Mouse (Mus musculus): ENCODE results near the gene Pam. TPM values are rescaled to one million over a fixed set of nuclear protein-coding genes. Genes with fewer than 3 reads are reported as not detected.
"Not testable (repeated sequence)": the region's sequence is repeated elsewhere in the genome, so short reads cannot be mapped to it uniquely, and the experiment has no call there.

The Pam gene
- polyA plus RNA-seq, 1 experiment from 2014 or later: 22.3 TPM

DNA sequence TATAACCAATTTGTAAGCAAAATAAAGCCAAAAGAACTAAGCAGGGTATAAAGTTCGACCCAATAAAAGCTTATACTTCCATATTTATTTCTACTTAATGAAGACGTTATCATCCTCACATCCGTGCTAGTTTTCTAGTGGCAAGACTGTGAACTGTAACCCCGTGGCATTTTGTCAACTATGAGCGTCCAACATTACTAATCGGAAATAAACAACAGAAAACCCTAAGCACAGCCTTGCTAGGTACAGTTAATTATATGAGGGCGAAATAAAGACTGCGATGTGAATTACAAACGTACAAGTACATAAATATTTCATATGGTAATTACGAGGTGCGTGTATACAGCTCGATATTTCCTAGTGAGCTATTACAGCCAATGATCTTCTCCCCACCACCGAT, 119.4 kb downstream of the Pam start:
- Histone ChIP-seq H3K27ac (ENCODE audit: low read depth, low read length) (peak overlapping the region; percentile 90), H3K27me3 (replicated peaks; ENCODE audit: control insufficient read depth, insufficient read depth, low read length) (no peaks in the 10 kb centered on the region), H3K4me2 (ENCODE audit: low read length) (peak overlapping the region; percentile 78), H3K9me3 (ENCODE audit: control insufficient read depth, low read length) (no peaks in the 10 kb centered on the region), H3K9ac (ENCODE audit: low read depth, low read length) (peak overlapping the region; percentile 85; the same call in 1 of the 2 replicates), H3K4me1 (ENCODE audit: control insufficient read depth, insufficient read depth, low read depth, low read length) (peaks cover 4% of the 10 kb centered on the region; the same call in 1 of the 2 replicates), H3K36me3 (ENCODE audit: control insufficient read depth, insufficient read depth, low read length) (no peaks in the 10 kb centered on the region), H3K4me3 (ENCODE audit: low read length) (peak overlapping the region; percentile 71)
- no peak for ATAC-seq
- whole genome bisulfite sequencing: 37% methylated on average over 13 of the region's 13 CpGs

DNA sequence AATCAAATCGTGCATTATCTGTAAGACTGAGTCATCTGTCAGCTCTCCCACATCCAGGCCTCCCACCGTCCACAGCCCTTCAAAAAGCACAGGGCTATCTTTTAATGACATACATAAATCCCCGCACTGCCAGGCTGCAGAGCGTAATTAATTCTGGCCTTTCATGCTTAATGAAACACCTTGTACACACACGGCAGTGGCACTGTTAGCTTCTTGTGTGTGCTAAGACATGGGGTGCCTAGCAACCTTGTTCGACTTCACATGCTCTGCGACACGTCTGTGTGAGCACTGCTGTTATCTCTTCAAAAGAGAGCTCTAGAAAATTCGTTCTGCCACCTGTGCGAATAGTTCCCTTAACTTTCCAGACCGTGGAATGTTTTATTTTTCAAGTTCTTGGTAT, 120.5 kb downstream of the Pam start:
- peak overlapping the region; percentile 30 for H3K4me2 ChIP-seq (ENCODE audit: low read length)
- 43% methylated on average over 11 of the region's 11 CpGs for WGBS
- H3K4me3 ChIP-seq (ENCODE audit: low read length): no peak overlapping the region
- H3K4me1 ChIP-seq (ENCODE audit: control insufficient read depth, insufficient read depth, low read depth, low read length): peaks cover 4% of the 10 kb centered on the region; the same call in 1 of the 2 replicates
- H3K9me3 ChIP-seq (ENCODE audit: control insufficient read depth, low read length): no peaks in the 10 kb centered on the region
- no peaks in the 10 kb centered on the region for H3K36me3 ChIP-seq (ENCODE audit: control insufficient read depth, insufficient read depth, low read length)
- H3K9ac ChIP-seq (ENCODE audit: low read depth, low read length): peak overlapping the region; percentile 29; the same call in 1 of the 2 replicates
- H3K27ac ChIP-seq (ENCODE audit: low read depth, low read length): no peak overlapping the region
- H3K27me3 ChIP-seq (replicated peaks; ENCODE audit: control insufficient read depth, insufficient read depth, low read length): no peaks in the 10 kb centered on the region
- ATAC-seq: peak; percentile 37; the same call in 1 of the 2 replicates

DNA sequence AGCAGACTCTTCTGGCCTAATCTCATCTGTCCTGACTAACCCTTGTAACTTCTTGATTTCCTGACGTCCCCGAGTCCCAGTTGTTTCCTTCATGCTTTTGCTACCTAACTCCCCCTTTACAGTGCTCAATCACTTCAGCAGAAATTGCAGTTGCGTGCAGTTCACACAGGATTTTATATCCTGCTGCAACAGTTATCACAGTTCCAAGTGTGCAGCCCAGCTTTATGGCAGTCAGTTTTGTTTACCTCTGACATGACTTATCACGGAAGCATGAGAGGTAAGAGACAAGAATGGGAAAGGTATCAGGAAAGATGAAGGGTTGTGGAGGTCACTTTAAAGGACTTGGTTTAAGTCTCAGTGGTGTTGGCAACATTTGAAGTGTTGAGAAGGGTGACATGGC, 125.7 kb downstream of the Pam start:
- Histone ChIP-seq H3K36me3 (ENCODE audit: control insufficient read depth, insufficient read depth, low read length) (no peaks in the 10 kb centered on the region), H3K4me3 (ENCODE audit: low read length) (no peak overlapping the region), H3K4me1 (ENCODE audit: control insufficient read depth, insufficient read depth, low read depth, low read length) (no peaks in the 10 kb centered on the region; the same call in 1 of the 2 replicates), H3K27me3 (replicated peaks; ENCODE audit: control insufficient read depth, insufficient read depth, low read length) (no peaks in the 10 kb centered on the region), H3K27ac (ENCODE audit: low read depth, low read length) (no peak overlapping the region), H3K9me3 (ENCODE audit: control insufficient read depth, low read length) (no peaks in the 10 kb centered on the region), H3K4me2 (ENCODE audit: low read length) (no peak overlapping the region), H3K9ac (ENCODE audit: low read depth, low read length) (no peak overlapping the region)
- WGBS: 86% methylated on average over 4 of the region's 4 CpGs
- no peak for ATAC-seq

DNA sequence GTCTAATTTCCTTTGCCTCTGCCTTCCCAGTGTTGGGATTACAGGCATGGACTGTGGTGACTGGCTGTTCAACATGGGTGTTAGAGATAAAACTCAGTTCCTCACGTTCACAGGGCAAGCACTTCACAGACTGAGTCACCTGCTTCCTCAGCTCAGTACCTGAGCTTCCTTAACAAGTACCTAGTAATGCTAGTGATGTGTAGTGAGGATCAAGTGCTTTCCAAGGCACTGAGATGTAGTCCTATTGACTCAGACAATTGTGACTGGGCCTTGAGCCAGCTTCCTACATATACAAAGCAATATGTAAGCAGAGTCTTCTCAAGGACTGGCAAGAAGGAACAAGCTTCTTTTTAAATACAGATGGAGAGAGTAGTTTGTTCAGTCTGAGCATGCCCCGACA, 131.7 kb downstream of the Pam start:
- H3K4me1 ChIP-seq (ENCODE audit: control insufficient read depth, insufficient read depth, low read depth, low read length): no peaks in the 10 kb centered on the region
- no peak overlapping the region for H3K4me2 ChIP-seq (ENCODE audit: low read length)
- no peak for ATAC-seq
- H3K27ac ChIP-seq (ENCODE audit: low read depth, low read length): no peak overlapping the region
- WGBS: 90% methylated on average over 2 of the region's 2 CpGs
- no peaks in the 10 kb centered on the region for H3K27me3 ChIP-seq (replicated peaks; ENCODE audit: control insufficient read depth, insufficient read depth, low read length)
- no peak overlapping the region for H3K9ac ChIP-seq (ENCODE audit: low read depth, low read length)
- H3K9me3 ChIP-seq (ENCODE audit: control insufficient read depth, low read length): no peaks in the 10 kb centered on the region
- no peaks in the 10 kb centered on the region for H3K36me3 ChIP-seq (ENCODE audit: control insufficient read depth, insufficient read depth, low read length)
- H3K4me3 ChIP-seq (ENCODE audit: low read length): no peak overlapping the region

DNA sequence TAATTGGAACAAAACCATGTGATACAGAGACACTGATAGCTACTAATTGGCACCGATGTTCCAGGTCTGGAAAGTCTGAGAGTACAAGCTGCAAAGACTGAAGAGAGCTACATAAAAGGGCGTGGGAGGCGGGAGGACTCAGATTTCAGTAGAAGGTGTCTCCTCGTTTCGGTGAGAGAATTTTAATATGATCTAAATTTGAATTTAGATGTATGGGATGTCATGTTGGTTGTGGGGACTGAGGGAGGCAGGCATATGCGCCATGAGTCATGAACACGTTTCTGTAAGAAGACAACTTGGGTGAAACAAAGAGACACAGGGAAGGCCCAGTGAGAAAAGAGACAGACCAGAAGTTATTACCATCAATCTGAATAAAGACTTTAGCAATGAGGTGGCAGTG, 133.3 kb downstream of the Pam start:
- WGBS: 89% methylated on average over 7 of the region's 7 CpGs

DNA sequence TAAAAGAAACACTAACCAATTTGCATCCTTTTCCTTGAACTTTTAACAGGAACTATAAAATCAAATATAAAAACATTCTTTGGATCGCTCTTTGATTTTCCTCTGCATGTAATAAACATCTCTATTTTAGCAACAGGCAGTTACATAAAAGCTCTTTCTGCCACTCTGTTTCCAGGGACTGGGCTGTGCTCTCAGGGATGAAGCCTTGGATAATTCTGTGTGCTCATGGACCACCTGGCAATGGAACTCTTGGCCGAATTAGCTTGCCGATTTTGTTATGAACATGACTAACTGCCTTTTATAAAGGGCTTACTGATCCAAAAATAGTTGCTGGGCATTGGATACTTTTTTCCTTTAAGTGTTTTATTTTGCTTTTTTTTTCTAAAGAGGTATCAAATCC, 134.8 kb downstream of the Pam start:
- no peaks in the 10 kb centered on the region for H3K27me3 ChIP-seq (replicated peaks; ENCODE audit: control insufficient read depth, insufficient read depth, low read length)
- no peak overlapping the region for H3K4me3 ChIP-seq (ENCODE audit: low read length)
- H3K27ac ChIP-seq (ENCODE audit: low read depth, low read length): no peak overlapping the region
- H3K4me2 ChIP-seq (ENCODE audit: low read length): no peak overlapping the region
- 77% methylated on average over 3 of the region's 3 CpGs for WGBS
- no peaks in the 10 kb centered on the region for H3K4me1 ChIP-seq (ENCODE audit: control insufficient read depth, insufficient read depth, low read depth, low read length)
- H3K9me3 ChIP-seq (ENCODE audit: control insufficient read depth, low read length): no peaks in the 10 kb centered on the region
- no peaks in the 10 kb centered on the region for H3K36me3 ChIP-seq (ENCODE audit: control insufficient read depth, insufficient read depth, low read length)
- H3K9ac ChIP-seq (ENCODE audit: low read depth, low read length): no peak overlapping the region
- no peak for ATAC-seq

More for the DNA sequence above, 133.3 kb downstream of the Pam start:
- H3K4me1 ChIP-seq (ENCODE audit: control insufficient read depth, insufficient read depth, low read depth, low read length): no peaks in the 10 kb centered on the region
- no peak overlapping the region for H3K4me3 ChIP-seq (ENCODE audit: low read length)
- no peaks in the 10 kb centered on the region for H3K9me3 ChIP-seq (ENCODE audit: control insufficient read depth, low read length)
- H3K36me3 ChIP-seq (ENCODE audit: control insufficient read depth, insufficient read depth, low read length): no peaks in the 10 kb centered on the region
- H3K27me3 ChIP-seq (replicated peaks; ENCODE audit: control insufficient read depth, insufficient read depth, low read length): no peaks in the 10 kb centered on the region
- no peak overlapping the region for H3K27ac ChIP-seq (ENCODE audit: low read depth, low read length)
- ATAC-seq: no peak
- H3K4me2 ChIP-seq (ENCODE audit: low read length): no peak overlapping the region
- H3K9ac ChIP-seq (ENCODE audit: low read depth, low read length): no peak overlapping the region

DNA sequence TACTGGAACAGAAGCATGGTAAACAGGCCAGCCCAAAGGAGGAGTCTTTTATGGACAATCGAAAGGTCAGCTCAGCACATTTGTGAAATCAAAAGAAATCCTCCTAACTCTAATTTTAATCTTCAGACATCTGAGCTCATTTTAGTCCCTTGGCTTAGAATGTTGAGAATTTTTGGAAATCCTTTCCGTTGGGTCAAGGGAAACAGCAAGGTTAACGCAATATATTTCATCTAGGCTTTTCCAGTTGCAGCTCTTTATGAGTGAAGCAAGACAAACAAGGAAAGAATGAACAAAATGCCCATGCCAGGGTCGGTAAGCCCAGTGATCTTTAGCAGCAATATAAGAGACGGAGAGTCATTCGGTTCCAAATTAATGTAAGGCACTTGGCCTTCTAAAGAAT, 135.3 kb downstream of the Pam start:
- no peak overlapping the region for H3K4me3 ChIP-seq (ENCODE audit: low read length)
- no peak overlapping the region for H3K9ac ChIP-seq (ENCODE audit: low read depth, low read length)
- H3K4me1 ChIP-seq (ENCODE audit: control insufficient read depth, insufficient read depth, low read depth, low read length): no peaks in the 10 kb centered on the region
- H3K27ac ChIP-seq (ENCODE audit: low read depth, low read length): no peak overlapping the region
- H3K4me2 ChIP-seq (ENCODE audit: low read length): no peak overlapping the region
- no peaks in the 10 kb centered on the region for H3K36me3 ChIP-seq (ENCODE audit: control insufficient read depth, insufficient read depth, low read length)
- no peak for ATAC-seq
- WGBS: 79% methylated on average over 6 of the region's 6 CpGs
- no peaks in the 10 kb centered on the region for H3K27me3 ChIP-seq (replicated peaks; ENCODE audit: control insufficient read depth, insufficient read depth, low read length)
- H3K9me3 ChIP-seq (ENCODE audit: control insufficient read depth, low read length): no peaks in the 10 kb centered on the region

DNA sequence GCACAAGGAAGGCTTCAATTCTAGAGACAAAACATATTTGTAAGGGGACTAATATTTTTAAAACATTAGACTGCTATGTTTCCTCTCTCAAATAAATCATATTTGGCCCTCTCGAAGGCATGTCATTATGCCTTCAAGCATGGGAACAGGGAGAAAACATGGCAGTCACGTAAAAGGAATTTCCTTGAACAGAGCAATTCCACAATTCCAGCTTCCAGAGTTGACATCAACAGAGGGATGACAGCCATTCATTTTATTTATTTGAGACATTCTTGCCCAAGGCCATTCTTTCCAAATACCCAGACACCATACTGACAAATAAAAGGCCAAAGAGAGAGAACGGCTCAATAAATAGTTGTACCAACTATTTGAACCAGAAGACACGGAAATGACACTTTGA, 136.7 kb downstream of the Pam start:
- Histone ChIP-seq H3K9ac (ENCODE audit: low read depth, low read length) (no peak overlapping the region), H3K4me2 (ENCODE audit: low read length) (no peak overlapping the region), H3K9me3 (ENCODE audit: control insufficient read depth, low read length) (no peaks in the 10 kb centered on the region), H3K36me3 (ENCODE audit: control insufficient read depth, insufficient read depth, low read length) (no peaks in the 10 kb centered on the region), H3K4me3 (ENCODE audit: low read length) (no peak overlapping the region), H3K27ac (ENCODE audit: low read depth, low read length) (no peak overlapping the region), H3K27me3 (replicated peaks; ENCODE audit: control insufficient read depth, insufficient read depth, low read length) (no peaks in the 10 kb centered on the region), H3K4me1 (ENCODE audit: control insufficient read depth, insufficient read depth, low read depth, low read length) (no peaks in the 10 kb centered on the region)
- no peak for ATAC-seq
- 88% methylated on average over 4 of the region's 4 CpGs for WGBS

DNA sequence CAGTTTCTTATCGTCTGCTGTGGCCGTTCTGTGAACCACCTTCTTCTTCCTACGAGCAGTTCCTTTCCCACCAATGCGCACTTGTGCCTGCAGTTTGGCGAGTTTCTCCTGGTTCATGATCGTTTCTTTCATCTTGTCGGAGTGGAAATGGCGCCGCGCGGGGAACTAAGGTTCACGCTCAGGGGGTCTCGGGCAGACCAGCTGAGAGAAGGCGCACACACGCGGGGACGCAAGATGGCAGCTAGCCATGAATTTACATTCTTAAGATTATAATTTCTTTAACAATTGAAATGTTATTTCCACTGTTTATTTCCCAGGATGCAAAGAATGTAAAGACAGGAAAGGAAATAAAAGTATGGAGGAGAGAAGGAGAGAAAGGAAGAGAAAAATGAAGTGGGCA, 146.2 kb downstream of the Pam start:
- not testable (repeated sequence) for H3K9me3 ChIP-seq (ENCODE audit: control insufficient read depth, low read length); H3K4me3 ChIP-seq (ENCODE audit: low read length); H3K9ac ChIP-seq (ENCODE audit: low read depth, low read length); H3K36me3 ChIP-seq (ENCODE audit: control insufficient read depth, insufficient read depth, low read length); H3K4me2 ChIP-seq (ENCODE audit: low read length); ATAC-seq; H3K27me3 ChIP-seq (replicated peaks; ENCODE audit: control insufficient read depth, insufficient read depth, low read length); H3K4me1 ChIP-seq (ENCODE audit: control insufficient read depth, insufficient read depth, low read depth, low read length); H3K27ac ChIP-seq (ENCODE audit: low read depth, low read length)
- 92% methylated on average over 17 of the region's 17 CpGs for WGBS

DNA sequence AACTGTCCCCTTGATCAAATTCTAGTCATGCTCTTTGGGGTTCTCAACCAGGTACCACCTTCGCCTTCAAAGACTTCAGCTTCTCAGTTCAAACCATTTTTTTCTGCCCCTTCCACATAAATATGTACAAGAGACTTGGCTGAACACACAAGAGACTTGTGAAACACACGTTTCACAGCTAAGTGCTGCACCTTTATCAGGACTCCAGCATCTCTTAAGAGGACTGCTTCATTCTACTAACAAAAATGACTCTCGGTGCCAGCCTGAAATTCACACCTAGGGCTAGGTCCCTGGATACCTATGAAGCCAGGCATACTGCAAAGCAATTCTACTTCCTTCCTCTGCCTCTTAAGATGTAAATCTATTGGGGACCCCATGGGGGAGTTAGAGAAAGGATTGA, 148.3 kb downstream of the Pam start:
- Histone ChIP-seq H3K27ac (ENCODE audit: low read depth, low read length) (no peak overlapping the region), H3K4me2 (ENCODE audit: low read length) (no peak overlapping the region), H3K9me3 (ENCODE audit: control insufficient read depth, low read length) (no peaks in the 10 kb centered on the region), H3K9ac (ENCODE audit: low read depth, low read length) (no peak overlapping the region), H3K4me3 (ENCODE audit: low read length) (no peak overlapping the region), H3K27me3 (replicated peaks; ENCODE audit: control insufficient read depth, insufficient read depth, low read length) (no peaks in the 10 kb centered on the region), H3K36me3 (ENCODE audit: control insufficient read depth, insufficient read depth, low read length) (no peaks in the 10 kb centered on the region), H3K4me1 (ENCODE audit: control insufficient read depth, insufficient read depth, low read depth, low read length) (no peaks in the 10 kb centered on the region; the same call in none of the 2 replicates)
- WGBS: 77% methylated on average over 3 of the region's 3 CpGs
- no peak for ATAC-seq

All from hindbrain, embryonic 16.5 days (tissue).